Mouse (Mus musculus): ENCODE data around the gene Gtf2h5. TPM values are rescaled to one million over a fixed set of nuclear protein-coding genes. Genes with fewer than 3 reads are reported as not detected.

The Gtf2h5 gene
- 53.9 TPM for polyA plus RNA-seq (2017; shearing (Covaris generic))

DNA sequence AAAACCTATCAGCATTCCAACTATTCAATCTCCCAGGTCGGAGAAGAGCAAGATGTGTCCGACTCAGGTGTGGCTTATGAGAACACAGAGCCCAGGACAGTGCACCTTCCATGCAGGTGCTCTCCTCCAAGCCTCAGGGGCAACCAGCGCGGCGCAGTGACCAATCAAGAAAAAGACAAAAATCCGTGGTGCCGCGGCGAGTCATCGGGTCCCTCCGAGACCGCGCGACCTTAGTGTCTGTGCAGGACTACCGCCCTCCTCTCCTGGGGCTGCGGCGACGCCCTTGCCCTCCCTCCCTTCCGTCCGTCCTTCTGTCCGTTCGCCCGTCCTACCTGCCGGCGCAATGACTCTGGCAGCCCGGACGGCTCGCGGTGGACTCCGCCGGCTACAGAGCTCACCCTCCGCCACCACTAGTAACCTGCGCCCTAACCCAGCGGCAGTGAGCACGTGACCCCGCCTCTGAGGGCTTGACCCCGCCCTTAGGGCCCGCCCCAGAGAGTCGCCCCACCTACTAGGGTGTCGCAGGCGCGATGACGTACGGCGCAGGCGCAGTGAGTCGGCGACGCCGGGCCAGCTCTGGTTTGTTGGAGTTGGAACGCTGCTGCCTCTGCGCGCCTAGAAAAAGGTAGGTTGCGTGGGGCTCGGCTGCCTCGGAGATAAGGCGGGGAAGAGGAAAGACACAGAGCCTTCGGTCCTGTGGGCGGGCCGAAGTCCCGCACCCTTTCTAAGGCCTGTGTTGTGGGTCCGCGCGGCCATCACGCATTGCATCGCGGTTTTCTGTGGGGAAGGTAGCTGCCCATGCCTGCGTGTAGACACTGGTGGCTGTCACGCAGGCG lies at the start of gene Gtf2h5, which contains the start of gene Serac1:
Gtf2h5 (plus strand) TSS at position 500 of the 836 bp plus-strand sequence.
Serac1 (minus strand) TSS at position 455 of the 836 bp plus-strand sequence.

DNA sequence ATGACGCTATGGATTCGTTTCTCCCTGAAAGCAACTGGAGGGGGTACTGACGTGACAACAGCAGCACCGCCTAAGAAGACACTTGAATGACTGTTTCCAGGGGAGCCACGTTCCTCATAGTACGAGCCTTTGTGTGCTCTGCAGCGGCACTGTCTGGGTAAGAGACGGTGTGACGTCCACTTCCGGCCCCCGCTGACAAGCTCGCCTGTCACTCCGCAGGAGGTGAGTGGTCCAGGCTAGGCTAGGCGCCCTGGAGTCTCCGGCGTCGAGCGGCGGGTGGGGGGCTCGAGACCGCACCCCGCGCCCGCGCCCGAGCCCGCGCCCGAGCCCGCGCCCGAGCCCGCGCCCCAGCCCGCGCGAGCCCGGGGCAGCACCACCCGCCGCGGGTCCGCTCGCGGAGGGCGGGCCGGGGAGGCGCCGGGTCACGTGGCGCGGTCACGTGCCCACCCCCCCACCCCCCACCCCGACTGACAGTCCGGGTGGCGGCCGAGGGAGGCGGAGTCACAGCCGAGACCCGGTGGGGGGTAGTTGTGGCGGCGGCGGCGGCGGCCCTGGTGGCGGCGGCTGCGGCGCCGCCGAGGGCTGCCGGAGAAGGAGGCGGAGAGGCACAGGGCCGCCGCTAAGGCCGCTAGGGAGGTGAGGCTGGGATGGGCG lies 26.9 kb downstream of the Gtf2h5 start, which contains the start of gene Tulp4:
Tulp4 (plus strand) TSS at position 77 of the 654 bp plus-strand sequence.

Other genes with a start within 250 kb of the Gtf2h5 start
- 2.0 TPM for gene Snx9, start 238.5 kb upstream of the Gtf2h5 start, polyA plus RNA-seq (2017; shearing (Covaris generic))
- 43.4 TPM for gene Synj2, start 138.5 kb upstream of the Gtf2h5 start, polyA plus RNA-seq (2017; shearing (Covaris generic))
- 2.1 TPM for gene Serac1, start within 50 bp of the Gtf2h5 start, polyA plus RNA-seq (2017; shearing (Covaris generic))
- 98.0 TPM for gene Tulp4, start 26.7 kb downstream of the Gtf2h5 start, polyA plus RNA-seq (2017; shearing (Covaris generic))
- 8.3 TPM for gene Tmem181a, start 177.1 kb downstream of the Gtf2h5 start, polyA plus RNA-seq (2017; shearing (Covaris generic))
- gene Dynlt1a, start 237.7 kb downstream of the Gtf2h5 start, polyA plus RNA-seq (2017; shearing (Covaris generic)) = 3.2 TPM

Measured in effector memory CD4-positive, alpha-beta T cell, adult 5 months (primary cell).